Mouse (Mus musculus) limb, embryonic 14.5 days (tissue): ENCODE data around the gene Pgs1. TPM values are rescaled to one million over a fixed set of nuclear protein-coding genes. Genes with fewer than 3 reads are reported as not detected.

ENCODE experiments used
- ATAC-seq: fragments of 200-750 bp; cut with Nextera tagmentation; 2 replicates; pipeline ENCODE4 v1.8.0; 2017; ENCODE audit warnings: low read depth, moderate number of reproducible peaks, moderate TSS enrichment; ENCODE audit not compliant: low FRiP score
- DNase-seq: peaks from one replicate; pipeline ENCODE4 v3.0.0-alpha.2; 2015; ENCODE audit warnings: low spot score
- H3K27ac ChIP-seq: fragments of 300-500 bp; sonication (generic); replicated peaks from 2 replicates; pipeline ENCODE4 v1.5.1; 2014; ENCODE audit warnings: low read depth, mild to moderate bottlenecking, low read length, moderate library complexity, mixed read lengths
- H3K27me3 ChIP-seq: fragments of 300-500 bp; sonication (generic); 2 replicates; pipeline ENCODE4 v1.6.1; 2014; ENCODE audit warnings: low read length, mixed read lengths; ENCODE audit not compliant: control insufficient read depth, insufficient read depth
- H3K36me3 ChIP-seq: fragments of 300-500 bp; sonication (generic); 2 replicates; pipeline ENCODE4 v1.6.1; 2014; ENCODE audit warnings: mild to moderate bottlenecking, low read length, moderate library complexity, mixed read lengths; ENCODE audit not compliant: control insufficient read depth, insufficient read depth
- H3K4me1 ChIP-seq: fragments of 300-500 bp; sonication (generic); 2 replicates; pipeline ENCODE4 v1.6.1; 2014; ENCODE audit warnings: antibody characterized with exemption, low read length, mixed read lengths; ENCODE audit not compliant: control insufficient read depth, insufficient read depth
- H3K4me2 ChIP-seq: fragments of 300-500 bp; sonication (generic); replicated peaks from 2 replicates; pipeline ENCODE4 v1.6.1; 2014; ENCODE audit warnings: low read depth, mild to moderate bottlenecking, low read length, moderate library complexity; ENCODE audit not compliant: severe bottlenecking
- H3K4me3 ChIP-seq: fragments of 300-500 bp; sonication (generic); replicated peaks from 2 replicates; pipeline ENCODE4 v1.5.1; 2014; ENCODE audit warnings: low read length
- H3K9ac ChIP-seq: fragments of 300-500 bp; sonication (generic); 2 replicates; pipeline ENCODE4 v1.6.1; 2014; ENCODE audit warnings: mild to moderate bottlenecking, low read depth, low read length, moderate library complexity; ENCODE audit not compliant: severe bottlenecking
- H3K9me3 ChIP-seq: fragments of 300-500 bp; sonication (generic); 2 replicates; pipeline ENCODE4 v1.6.1; 2016; ENCODE audit warnings: low read length; ENCODE audit not compliant: control insufficient read depth
- POLR2A ChIP-seq: fragments of 200-500 bp; IDR thresholded peaks from 2 replicates; pipeline ENCODE4 v1.8.0; 2012; ENCODE audit warnings: inconsistent platforms, mild to moderate bottlenecking, moderate library complexity, borderline replicate concordance; ENCODE audit not compliant: insufficient read depth, insufficient read length; ENCODE audit errors: extremely low read depth
- WGBS: fragments of 180-500 bp; shearing (Covaris S2); extraction: QIAGEN DNeasy Blood & Tissue Kit; methylation state at CpG from one replicate; pipeline ENCODE4 v1.1.7; 2014; 5-methylcytosine and 5-hydroxymethylcytosine counted together
- polyA plus RNA-seq, 2 experiments: library from polyadenylated mRNA; depleted of rRNA in 1 of 2; stranded (reverse) in 1 of 2; unstranded in 1 of 2; fragments of >200 nt; fragmentation: Nextera tagmentation in 1 of 2; extraction: Ambion mirVana in 1 of 2; gene quantifications; 2 replicates each; pipeline versions ENCODE4 v1.2.1 to v1.2.3; 2012 to 2014

Pgs1 gene
- polyA plus RNA-seq, 2 experiments = 30.5 to 36.2 TPM

DNA sequence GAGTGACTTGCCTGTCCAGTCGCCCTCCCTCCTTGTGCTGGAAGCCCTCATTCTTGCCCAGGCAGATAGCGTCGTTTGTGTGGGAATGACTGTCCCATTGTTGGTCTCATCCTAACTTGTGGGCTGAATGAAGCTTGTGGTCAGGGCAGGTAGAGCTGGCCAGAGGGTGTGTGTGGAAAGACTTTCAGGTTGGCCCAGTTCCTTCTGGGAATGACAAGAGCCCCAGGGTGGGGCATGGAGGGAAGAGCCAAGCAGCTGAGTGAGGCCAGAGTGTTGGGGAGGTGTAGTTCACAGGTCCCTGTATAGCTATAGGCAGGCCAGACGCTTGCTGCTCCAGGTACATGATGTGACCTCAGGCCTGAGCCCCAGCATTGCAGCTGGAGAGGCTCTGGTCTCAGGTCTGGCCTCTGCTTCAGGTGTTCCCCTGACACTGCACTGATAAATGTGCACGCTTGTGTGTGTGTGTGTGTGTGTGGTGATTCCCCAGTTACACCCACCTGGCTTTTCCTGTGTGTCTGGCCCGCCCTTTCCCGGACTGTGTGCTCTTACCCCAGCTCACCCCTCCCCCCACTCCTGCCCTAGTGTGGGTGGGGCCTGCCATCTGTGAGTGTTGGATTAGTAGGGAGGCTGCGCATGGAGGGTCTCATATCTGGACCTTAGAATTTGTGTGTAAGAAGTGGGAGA, 21.5 kb downstream of the Pgs1 start:
- DNase-seq (no peak), ATAC-seq (no peak)
- no peak overlapping the region for H3K9ac ChIP-seq
- peaks cover 60% of the 10 kb centered on the region for H3K36me3 ChIP-seq
- H3K27me3 ChIP-seq = no peaks in the 10 kb centered on the region
- H3K9me3 ChIP-seq = no peaks in the 10 kb centered on the region
- peaks cover 10% of the 10 kb centered on the region; the same call in 1 of the 2 replicates for H3K4me1 ChIP-seq
- H3K4me2 ChIP-seq = no peak overlapping the region
- H3K27ac ChIP-seq = no peak overlapping the region
- no peak overlapping the region for H3K4me3 ChIP-seq
- TF ChIP-seq POLR2A = no peak
- 76% methylated on average over 8 of the region's 8 CpGs for WGBS

DNA sequence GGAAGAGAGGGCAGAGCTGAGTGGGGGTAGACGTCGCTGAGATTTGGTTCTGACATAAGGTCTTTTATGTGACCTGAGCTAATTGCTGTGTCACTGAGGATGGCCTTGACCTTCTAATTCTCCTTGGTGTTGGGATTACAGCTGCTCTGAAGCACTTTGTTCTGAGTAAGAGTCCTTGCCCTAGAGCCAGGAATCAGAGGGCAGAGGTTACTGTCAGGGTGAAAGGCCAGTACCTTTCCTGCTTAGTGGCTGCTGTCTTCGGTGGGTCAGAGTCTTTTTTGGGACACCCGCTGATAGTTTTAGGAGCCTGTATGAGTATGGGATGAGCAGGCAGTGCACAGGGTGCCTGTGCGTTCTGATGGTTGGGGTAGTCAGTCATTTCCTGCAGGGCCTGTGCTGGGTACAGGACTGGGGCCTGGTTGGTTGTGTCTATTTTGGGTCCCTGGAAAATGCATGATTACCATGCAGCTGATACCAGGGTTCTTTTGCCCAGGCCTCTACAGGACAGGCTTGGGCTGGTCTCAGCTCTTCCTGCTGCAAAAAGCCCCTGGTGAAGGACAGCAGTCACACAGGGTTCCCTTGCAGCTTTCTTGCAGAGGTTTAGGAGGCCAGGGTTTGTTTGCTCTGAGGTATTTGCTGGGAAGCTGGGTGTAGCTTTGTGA, 22.2 kb downstream of the Pgs1 start:
- H3K27ac ChIP-seq = no peak overlapping the region
- no peak overlapping the region for H3K9ac ChIP-seq
- H3K36me3 ChIP-seq = peaks cover 55% of the 10 kb centered on the region
- ATAC-seq (no peak), DNase-seq (no peak)
- no peaks in the 10 kb centered on the region for H3K27me3 ChIP-seq
- H3K4me1 ChIP-seq = peaks cover 10% of the 10 kb centered on the region; the same call in 1 of the 2 replicates
- no peaks in the 10 kb centered on the region for H3K9me3 ChIP-seq
- TF ChIP-seq POLR2A = no peak
- no peak overlapping the region for H3K4me3 ChIP-seq
- H3K4me2 ChIP-seq = no peak overlapping the region
- WGBS = 71% methylated on average over 5 of the region's 5 CpGs

DNA sequence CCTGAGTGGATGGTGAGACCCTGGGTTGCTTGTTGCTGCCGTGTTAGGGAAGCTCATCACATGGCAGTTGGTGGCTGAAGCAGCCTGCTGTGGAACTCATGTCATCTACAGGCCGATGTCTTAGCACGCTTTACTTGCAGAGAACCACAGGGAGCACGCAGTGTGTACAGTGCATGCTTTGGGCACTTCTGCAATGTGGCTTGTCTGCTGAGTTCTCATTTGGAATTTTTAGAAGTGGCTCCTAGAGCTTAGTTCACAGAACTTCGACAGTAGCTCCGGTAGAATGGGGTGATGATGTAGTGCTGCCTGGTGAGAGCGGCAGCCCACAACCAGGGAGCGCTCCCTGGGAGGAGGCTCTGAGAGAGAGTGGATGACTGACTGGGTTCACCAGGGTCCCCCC, 22.8 kb downstream of the Pgs1 start:
- Histone ChIP-seq H3K36me3 (peaks cover 49% of the 10 kb centered on the region), H3K4me1 (peaks cover 10% of the 10 kb centered on the region; the same call in 1 of the 2 replicates), H3K4me3 (no peak overlapping the region), H3K27ac (no peak overlapping the region), H3K4me2 (no peak overlapping the region), H3K27me3 (no peaks in the 10 kb centered on the region), H3K9ac (peak overlapping the region; percentile 5; the same call in 1 of the 2 replicates), H3K9me3 (no peaks in the 10 kb centered on the region)
- 84% methylated on average over 8 of the region's 8 CpGs for WGBS
- no peak for ATAC-seq
- DNase-seq = no peak
- no peak for TF ChIP-seq POLR2A

DNA sequence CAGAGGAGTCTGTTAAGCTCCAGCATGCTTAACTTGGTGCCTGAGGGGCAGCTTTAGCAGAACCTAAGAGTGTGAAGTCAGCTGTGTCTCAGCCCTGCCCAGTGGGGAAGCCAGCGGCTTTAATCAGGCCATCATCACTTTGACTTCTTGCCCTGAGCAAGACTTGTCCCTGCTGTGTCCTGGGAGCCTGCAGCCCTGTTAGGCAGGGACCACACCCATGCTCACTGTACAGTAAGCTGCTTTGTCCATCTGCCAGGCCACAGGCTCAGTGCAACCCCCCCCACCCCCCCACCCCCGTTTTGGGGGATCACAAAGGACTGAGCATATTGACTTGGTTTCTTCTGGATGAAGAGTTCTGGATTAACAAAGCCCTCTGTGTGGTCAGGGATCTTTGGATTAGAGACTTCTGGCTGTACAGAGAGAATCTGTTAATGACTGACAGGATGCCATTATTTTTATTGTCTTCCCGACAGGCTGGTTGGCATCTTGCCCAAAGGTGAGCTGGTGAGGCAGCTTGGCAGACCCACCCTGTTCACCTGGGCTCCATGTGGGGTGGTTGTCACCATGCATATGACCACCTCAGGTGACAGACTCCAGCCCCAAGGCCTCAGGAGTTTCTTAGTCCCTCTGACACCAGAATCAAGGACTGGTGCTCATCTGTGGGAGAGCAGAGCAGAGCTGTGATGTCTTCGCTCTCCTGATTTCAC, 23.9 kb downstream of the Pgs1 start:
- no peak overlapping the region for H3K27ac ChIP-seq
- peaks cover 10% of the 10 kb centered on the region; the same call in 1 of the 2 replicates for H3K4me1 ChIP-seq
- no peak for DNase-seq
- no peak for ATAC-seq
- TF ChIP-seq POLR2A = no peak
- no peaks in the 10 kb centered on the region for H3K9me3 ChIP-seq
- 0 out of 2 replicates have a peak overlapping the region, but pooled peaks have one; percentile 5 for H3K9ac ChIP-seq
- 53% methylated on average over 4 of the region's 4 CpGs for WGBS
- H3K4me2 ChIP-seq = no peak overlapping the region
- no peak overlapping the region for H3K4me3 ChIP-seq
- no peaks in the 10 kb centered on the region for H3K27me3 ChIP-seq
- H3K36me3 ChIP-seq = peaks cover 46% of the 10 kb centered on the region

DNA sequence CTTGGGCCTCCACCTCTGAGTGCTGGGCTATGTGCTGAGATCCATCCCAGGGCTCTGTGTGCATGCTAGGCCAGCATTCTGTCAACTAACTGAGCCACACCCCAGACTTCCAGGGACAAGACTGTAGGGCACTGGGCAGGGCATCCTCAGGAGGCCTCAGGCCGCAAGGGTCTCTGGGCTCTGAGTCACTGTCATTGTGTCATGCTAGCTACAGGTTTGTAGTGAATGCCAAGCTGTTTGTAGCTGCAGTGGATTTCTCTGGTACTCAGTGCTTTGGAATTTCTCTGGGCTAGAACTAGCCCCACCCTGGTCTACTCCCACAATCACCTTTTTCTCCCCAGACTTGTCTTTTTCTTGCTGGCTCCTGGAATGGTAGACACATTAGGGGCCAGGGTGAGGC, 26.5 kb downstream of the Pgs1 start:
- Histone ChIP-seq H3K9ac (no peak overlapping the region), H3K9me3 (no peaks in the 10 kb centered on the region), H3K27ac (no peak overlapping the region), H3K4me2 (no peak overlapping the region), H3K36me3 (peaks cover 28% of the 10 kb centered on the region), H3K4me3 (no peak overlapping the region), H3K4me1 (peaks cover 10% of the 10 kb centered on the region; the same call in 1 of the 2 replicates), H3K27me3 (no peaks in the 10 kb centered on the region)
- ATAC-seq (no peak), DNase-seq (no peak)
- no peak for TF ChIP-seq POLR2A
- WGBS = 100% methylated on average over 1 of the region's 1 CpGs
